Mouse (Mus musculus) CD4-positive, CD25-positive, alpha-beta regulatory T cell, adult 4 months (primary cell): ENCODE measurements around the gene Zer1. TPM values are rescaled to one million over a fixed set of nuclear protein-coding genes. Genes with fewer than 3 reads are reported as not detected.

Experiments used
- ATAC-seq: one replicate; pipeline ENCODE4 v1.8.0; 2017
- polyA plus RNA-seq, 2 experiments: library from polyadenylated mRNA; unstranded; fragments of 100-300 nt; shearing (Covaris generic); gene quantifications; one replicate each; pipeline ENCODE4 v1.2.1; 2017

Gene Zer1
- polyA plus RNA-seq, 2 experiments from 2014 or later = 18.5 to 25.5 TPM

GRCm38 (mm10) chr2:30048699-30049388, 75.5 kb downstream of the Zer1 start, which contains the start of gene Wdr34:
Gene Wdr34, minus strand, starts transcription at chr2:30048881.
- ATAC-seq = peak; percentile 96

- no peak for ATAC-seq
Observed at GRCm38 (mm10) chr2:30048101-30048501, 76.3 kb downstream of the Zer1 start.

Other genes starting within 250 kb of the Zer1 start
- 10 to 100 TPM; 47.1 to 62.9 TPM for gene Odf2, start 235.4 kb downstream of the Zer1 start, polyA plus RNA-seq
- 10 to 100 TPM; 61.6 to 82.4 TPM for gene Gle1, start 189.2 kb downstream of the Zer1 start, polyA plus RNA-seq
- gene Sptan1, start 159.0 kb downstream of the Zer1 start, polyA plus RNA-seq = 100 to 1,000 TPM in 1 of 2 experiments, 10 to 100 TPM in 1; 70.4 to 103 TPM
- 1 to 10 TPM; 1.5 to 2.0 TPM for gene Wdr34, start 75.7 kb downstream of the Zer1 start, polyA plus RNA-seq
- 100 to 1,000 TPM; 362 to 387 TPM for gene Set, start 67.2 kb downstream of the Zer1 start, polyA plus RNA-seq
- under 1 TPM; 0.16 to 0.48 TPM for gene Pkn3, start 46.9 kb downstream of the Zer1 start, polyA plus RNA-seq
- 10 to 100 TPM; 32.3 to 44.9 TPM for gene Zdhhc12, start 30.9 kb downstream of the Zer1 start, polyA plus RNA-seq
- 10 to 100 TPM; 10.9 to 11.3 TPM for gene Tbc1d13, start 9.2 kb upstream of the Zer1 start, polyA plus RNA-seq
- gene Endog, start 46.9 kb upstream of the Zer1 start, polyA plus RNA-seq = 1 to 10 TPM; 1.3 to 2.5 TPM
- 10 to 100 TPM; 30.2 to 50.9 TPM for gene Spout1, start 53.9 kb upstream of the Zer1 start, polyA plus RNA-seq
- 10 to 100 TPM in 1 of 2 experiments, 1 to 10 TPM in 1; 9.9 to 13.4 TPM for gene Kyat1, start 81.3 kb upstream of the Zer1 start, polyA plus RNA-seq
- gene Lrrc8a, start 113.1 kb upstream of the Zer1 start, polyA plus RNA-seq = 10 to 100 TPM; 27.2 to 36.9 TPM
- under 1 TPM in 1 of 2 experiments, not detected in 1; 0.25 TPM for gene Gm28035, start 116.0 kb upstream of the Zer1 start, polyA plus RNA-seq
- gene Phyhd1, start 141.6 kb upstream of the Zer1 start, polyA plus RNA-seq = 1 to 10 TPM; 2.8 to 4.4 TPM
- 1 to 10 TPM in 1 of 2 experiments, not detected in 1; 2.4 TPM for gene Gm28038, start 156.5 kb upstream of the Zer1 start, polyA plus RNA-seq
- gene Dolk, start 161.7 kb upstream of the Zer1 start, polyA plus RNA-seq = 10 to 100 TPM; 11.3 to 12.8 TPM
- 10 to 100 TPM; 23.3 to 44.4 TPM for gene Nup188, start 161.8 kb upstream of the Zer1 start, polyA plus RNA-seq
- 100 to 1,000 TPM in 1 of 2 experiments, 10 to 100 TPM in 1; 86.1 to 129 TPM for gene Sh3glb2, start 234.8 kb upstream of the Zer1 start, polyA plus RNA-seq
- gene Miga2, start 239.6 kb upstream of the Zer1 start, polyA plus RNA-seq = 1 to 10 TPM; 5.0 to 8.3 TPM